Mouse (Mus musculus): ENCODE measurements around the gene Sumf1. TPM values are rescaled to one million over a fixed set of nuclear protein-coding genes. Genes with fewer than 3 reads are reported as not detected.

Sumf1 gene
- 1 to 10 TPM; 4.2 to 4.3 TPM for polyA plus RNA-seq (2017; shearing (Covaris generic))

DNA sequence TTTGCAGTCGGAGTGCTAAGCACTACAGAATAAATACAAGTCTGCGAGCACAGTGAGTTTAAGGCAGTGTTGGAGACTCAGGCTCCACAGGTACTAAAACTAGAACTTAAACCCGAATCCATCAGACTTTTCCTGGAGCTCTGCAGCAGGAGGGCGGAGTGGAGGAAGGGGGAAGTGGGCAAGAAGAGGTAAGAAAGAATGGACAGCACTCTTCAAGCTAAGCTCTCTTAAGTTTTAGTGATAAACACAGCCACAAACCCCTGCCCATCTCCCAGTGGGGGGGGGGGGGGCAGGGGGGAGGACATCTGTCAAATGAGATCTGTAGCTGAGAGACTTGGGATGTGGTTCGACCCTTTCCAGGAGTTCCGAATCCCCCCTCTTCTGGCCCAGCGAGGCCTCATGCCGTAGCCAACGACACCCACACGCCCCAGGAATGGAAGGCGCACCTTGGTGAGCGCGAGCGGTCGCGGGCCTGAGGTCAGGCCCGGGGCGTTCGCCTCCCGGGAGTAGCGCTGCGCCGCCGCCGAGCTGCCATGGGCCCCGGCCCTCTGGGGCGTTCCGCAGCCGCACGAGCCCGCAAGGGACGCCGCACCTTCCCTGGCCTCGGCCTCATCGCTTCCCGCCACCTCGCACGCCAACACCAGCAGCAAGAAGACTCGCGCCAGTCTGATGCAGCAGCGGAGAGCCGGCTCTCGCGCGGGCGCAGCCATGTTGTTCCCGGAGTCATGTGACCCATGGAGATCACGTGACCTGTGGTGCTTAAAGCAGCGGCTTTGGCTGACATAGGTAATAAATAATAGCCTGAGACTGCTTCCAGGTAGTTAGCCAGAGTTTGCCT is at the start of gene Sumf1:
Gene Sumf1, minus strand, starts transcription at position 736 of the 838 bp plus-strand sequence.
- ATAC-seq = peak; percentile 98

DNA sequence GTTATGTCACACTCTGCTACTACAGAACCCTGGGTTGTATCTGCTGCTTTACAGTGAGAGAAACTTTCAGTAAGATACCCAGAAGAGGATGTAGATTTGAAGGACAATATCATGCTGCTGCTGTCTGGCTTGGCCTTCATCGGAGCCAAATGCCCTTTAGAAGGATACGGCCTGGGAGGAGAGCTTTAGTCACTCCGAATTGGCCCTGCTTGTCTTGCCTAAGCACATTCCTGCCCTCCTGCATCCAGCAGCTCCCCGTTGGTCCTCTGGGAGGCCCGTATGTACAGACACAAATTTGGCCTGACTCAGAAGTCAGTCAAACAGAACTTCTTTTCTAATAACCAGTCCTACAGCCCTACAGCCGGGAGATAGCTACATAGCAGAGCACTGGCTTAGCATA is 49.2 kb upstream of the Sumf1 start:
- ATAC-seq = no peak

DNA sequence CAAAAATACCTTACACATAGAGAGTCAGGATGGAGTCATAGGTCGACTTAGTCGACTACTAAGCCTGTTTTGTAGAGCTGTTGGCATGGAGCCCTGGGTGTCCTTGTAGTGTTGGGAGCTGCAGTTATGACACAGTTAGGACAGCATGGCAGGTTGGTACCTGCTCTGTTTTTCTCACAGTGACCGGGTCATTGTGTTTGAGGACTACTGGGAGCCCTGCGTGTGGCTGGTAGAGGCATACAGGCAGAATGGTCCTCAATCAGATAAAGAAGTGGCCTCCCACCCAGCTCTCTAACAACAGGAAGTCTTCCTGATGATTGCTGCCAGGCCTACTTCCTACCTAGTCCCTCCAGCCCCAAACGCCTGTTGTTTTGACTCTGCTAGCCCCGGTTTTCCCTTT is 47.7 kb upstream of the Sumf1 start:
- ATAC-seq = no peak

DNA sequence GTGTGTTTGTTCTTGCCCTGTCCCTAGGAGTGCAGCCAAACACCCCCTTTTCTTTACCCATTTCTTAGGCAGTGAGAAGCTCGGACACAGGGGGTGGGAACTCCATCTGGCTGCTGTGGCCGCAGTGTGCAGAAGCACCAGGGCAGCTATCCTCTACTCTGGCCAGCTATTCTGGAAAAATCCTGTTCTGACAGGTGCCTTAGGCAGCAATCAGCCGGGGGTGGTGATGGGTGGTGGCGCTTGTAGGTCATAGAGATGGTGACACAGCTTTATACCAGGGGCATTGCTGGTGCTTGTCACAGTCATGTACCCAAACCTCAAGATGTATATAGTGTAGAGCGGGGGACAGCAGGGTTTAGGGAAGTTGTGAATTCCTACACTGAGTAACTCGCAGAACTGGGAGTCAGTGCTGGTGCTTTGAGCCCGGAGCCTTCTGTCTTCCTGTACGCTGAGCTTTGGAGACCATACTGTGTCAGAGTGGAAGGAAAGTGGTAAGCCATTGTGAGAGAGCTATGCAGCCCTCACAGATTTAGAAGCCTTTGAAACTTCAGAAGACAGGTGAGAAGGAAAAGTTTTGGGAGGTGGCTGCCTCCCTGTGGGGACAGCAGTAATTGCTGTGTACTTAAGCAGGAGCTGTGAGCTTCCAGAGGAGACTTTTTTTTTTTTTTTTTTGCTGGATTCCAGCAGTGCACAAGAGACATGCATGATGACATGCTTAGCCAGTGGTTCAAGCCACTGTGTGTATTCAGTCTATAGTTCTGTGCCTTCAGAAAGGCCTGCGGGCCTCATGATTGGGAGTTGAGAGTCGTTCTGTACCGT is 46.7 kb upstream of the Sumf1 start:
- no peak for ATAC-seq

DNA sequence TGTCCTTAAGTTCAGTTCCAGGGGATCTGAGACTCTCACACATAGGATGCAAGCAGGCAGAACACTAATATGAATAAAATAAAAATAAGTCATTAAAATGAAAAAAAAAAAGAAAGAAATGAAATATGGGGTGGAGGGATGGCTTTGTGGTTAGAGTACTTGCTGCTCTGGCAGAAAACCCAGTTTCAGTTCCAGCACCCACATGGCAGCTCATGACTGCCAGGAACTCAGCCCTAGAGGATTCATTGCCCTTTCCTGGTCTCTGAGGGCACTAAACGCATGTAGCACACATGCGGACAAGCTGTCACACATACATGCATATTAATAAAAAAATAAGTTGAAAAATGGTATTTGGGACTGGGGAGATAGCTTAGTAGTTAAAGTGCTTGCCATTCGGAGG is 45.2 kb upstream of the Sumf1 start:
- ATAC-seq = no peak

DNA sequence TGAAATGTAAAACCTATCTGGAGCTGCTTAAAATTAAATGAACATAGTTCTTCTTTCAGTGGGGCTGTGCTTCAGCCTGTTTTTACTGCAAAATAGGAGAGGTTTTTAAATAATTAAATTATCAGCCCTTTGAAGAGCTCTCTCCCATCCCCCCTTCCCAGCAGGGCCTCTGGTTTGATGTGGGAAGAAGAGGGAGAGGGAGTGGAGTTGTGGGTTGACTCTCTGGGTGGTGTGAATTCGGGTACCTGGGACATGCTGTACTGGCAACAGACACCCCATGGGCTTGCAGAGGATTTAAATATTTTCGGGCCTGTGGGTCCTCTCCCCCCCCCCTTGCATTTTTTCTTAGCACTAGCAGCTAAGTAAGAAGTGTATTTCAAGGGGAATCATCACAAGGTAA is 43.2 kb upstream of the Sumf1 start:
- no peak for ATAC-seq

DNA sequence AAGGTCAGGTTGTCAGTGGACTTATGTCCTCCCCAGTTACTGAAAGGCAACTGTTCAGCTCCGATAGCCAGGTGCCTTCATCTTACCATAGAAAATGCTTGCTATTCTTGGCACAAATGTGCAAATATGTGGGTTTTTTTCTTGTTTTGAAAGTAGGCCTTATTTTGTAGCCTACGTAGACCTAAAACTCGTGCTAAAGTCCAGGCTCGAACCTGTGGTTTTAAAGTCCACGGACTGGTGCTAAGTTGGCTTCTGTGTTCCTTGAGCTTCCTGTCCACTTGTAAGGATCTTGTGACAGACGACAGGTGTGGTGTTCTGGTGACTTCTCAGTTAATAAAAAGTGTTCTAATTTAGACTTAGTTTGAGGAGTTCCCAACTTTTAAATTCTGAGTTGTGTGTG is 42.7 kb upstream of the Sumf1 start:
- no peak for ATAC-seq

DNA sequence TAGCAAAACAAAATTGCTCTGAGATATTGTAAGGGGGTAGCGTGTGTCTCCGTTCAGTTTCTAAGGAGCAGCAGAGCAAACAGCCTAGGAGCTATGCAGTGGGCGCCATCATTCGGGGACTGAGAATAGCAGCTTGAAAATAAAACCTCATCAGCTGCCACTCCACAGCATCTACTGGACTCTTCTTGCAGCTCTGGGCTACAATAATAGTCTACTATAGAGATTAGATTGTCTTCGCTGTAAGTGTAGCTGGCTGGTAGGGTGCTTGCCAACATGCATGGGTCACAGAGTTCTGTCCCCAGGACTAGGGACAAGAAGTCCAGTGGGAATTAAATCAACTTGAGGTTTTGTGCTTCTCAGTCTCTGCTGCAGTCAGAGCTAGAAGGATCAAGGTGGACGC is 42.1 kb upstream of the Sumf1 start:
- ATAC-seq = no peak

DNA sequence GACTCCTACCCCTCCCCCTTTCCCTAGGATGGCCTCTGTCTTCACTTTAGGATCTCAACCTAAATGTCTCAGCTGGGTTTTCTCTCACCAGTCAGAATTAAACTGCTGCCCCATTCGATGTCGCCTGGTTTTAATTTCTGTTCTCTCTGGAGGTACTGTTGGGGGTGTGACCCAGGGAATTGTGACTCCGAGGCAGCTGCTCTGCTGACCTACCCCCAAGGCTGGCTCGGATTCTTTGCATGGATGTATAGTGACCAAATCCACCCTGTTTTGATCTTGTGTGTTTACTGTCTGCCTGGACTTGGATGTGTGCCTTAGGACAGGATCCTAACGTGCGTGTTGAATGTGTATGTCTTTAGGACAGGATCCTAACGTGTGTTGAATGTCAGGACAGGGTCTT is 40.8 kb upstream of the Sumf1 start:
- no peak for ATAC-seq

DNA sequence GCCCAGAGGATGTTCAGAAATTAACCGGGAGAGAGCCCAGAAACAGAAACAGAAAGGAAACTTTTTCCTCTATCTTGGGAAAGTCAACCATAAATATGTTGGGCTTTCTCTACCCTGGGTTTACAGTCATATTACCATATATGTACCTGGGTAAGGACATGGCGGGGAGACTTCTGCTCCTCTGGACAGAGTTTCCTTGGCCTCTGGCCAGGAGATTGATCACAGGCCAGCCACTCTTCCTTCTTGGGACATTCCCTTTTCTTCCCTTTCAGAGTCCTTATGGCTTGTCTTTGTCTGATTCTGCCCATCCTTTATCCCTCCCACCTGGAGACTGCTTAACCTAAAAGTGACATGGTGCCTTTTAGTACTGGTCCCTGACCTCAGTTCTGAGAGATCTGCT is 39.6 kb upstream of the Sumf1 start:
- no peak for ATAC-seq

DNA sequence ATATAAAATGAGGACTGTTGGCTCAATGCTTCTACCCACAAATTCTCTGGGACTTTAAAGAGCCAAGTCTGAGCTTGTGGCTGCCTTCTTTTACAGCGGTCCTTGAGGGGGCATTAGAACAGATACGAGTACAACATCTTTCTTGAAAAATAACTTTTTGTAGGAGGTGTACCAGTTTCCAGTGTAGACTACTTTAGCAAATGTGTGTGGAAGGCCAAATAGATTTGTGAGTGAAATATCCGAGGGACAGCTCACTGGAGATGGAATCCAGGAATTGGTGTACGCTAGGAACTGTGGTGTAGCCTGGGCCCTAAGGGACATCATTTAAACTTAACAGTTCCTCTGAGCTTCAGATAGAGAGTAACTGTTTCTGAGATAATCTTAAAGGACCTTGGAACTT is 39.0 kb upstream of the Sumf1 start:
- no peak for ATAC-seq

DNA sequence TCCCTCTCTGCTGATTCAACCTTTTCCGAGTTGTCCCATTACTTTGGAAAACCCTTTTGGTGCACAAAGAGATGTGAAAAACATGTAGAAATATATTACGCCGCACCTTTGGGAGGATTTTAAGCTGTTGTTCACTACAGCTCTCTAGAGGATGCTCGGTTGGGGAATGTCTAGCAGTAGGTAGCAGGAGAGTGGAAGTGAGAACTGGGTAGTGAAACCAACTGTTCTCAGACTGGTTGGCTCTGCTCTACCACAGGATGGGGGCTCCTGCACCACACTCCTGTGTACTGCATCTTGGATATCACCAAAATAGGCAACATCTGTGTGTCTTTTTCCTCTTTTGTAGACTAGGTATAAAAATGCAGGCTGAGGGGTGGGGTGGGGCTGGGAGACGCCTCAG is 37.5 kb upstream of the Sumf1 start:
- no peak for ATAC-seq

DNA sequence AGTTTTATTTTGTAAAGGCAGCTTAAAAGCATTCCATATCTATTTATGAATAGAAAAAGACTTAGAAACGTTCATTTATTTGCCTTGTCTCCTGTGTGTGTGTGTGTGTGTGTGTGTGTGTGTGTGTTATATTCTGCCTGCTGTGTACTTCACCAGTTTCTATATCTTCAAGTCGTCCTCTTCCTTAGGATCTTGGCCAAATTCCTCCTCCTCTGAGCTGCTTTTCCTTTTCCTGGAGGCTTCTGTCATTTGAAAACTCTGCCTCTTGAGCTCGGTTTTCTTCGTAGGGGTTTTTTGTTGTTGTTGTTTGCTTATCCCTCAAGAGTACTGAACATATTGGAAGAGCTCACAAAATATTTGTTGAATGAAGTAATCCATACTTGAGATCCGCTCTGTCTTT is 37.1 kb upstream of the Sumf1 start:
- no peak for ATAC-seq

DNA sequence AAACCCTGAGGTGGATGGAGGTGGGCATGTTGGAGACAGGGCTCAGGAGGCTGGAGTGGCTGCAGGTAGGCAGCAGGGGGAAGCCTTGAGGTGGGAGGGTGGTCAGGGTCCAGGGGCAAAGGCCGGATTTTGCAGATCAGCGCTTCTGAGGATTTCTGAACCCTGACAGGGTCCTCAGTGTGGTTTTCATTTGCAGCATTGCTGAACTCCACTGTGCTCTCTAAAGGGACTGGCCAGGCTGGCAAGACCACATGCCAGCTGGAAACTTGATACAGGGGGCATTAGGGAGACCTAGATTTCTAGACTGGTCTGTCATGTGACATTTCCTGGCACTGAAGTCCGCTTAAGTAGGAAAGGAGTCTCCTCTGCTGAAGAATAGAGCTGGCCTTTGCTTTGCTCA is 32.6 kb upstream of the Sumf1 start:
- ATAC-seq = no peak

DNA sequence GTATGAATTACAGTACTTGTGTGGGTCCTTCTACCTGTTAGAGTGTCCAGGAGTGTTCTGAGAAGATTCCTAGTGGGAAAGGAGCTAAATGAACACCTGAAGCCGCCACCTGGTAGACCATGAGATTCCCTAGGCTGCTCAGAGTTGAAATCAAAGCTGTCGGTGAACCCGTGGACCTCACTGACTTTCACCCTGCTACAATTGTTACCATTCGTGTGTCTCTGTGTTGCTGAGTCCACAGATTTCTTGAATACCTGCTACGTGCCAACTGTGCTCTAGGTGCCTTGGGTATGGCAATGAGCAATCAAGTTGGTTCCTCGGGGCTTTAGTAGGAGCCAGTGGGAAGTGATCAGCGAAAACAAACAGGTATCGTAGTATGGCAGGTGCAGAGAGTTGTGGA is 31.4 kb upstream of the Sumf1 start:
- ATAC-seq = no peak

DNA sequence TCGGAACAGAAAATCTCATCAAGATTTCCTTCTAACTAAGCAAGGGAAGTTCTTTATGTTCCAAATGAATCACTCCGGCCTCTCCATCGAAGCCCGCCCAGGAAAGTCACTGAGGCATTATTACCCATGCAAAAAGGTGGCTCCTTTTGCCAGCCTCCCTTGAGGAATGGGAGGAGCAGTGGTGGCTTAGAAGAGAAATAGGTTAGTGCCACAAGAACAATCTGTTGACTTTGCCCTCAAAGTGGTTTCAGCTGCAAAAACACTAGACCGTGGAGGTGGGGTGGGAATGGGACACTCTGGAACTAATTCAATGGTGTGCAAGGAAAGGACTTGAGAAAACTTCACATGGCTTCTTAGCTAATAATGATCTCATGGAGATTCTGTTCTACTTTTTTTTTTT is 30.7 kb upstream of the Sumf1 start:
- ATAC-seq = no peak

DNA sequence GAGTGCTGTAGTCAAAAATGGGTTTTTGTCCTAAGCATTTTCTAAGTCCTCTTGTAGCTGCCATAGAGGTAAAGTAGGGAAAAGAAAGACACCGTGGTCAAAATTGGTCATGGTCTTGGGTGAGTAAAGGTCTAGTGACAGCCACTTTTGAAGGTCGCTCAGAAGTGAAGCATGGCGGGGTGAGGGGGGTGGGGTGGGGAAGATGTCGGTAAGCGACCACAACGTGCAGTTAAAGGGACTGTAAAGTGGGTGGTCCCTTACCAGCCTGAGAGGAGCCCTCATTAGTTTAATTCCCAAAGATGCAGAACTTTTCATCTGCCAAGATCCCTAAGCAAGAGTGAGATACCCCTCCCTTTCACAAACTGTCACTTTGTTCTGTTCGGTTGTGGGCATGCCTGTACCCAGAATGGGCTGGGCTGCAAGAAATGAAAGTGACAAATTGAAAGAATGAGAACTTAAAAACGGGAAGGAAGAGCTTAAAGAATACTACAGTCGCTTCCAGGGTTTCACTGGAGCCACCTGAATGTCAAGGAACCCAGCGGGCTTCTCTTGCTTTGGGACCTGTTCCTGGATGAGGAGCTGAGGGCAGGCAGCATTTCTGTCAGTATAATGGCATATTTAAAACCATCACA is 29.0 kb upstream of the Sumf1 start:
- ATAC-seq = no peak

DNA sequence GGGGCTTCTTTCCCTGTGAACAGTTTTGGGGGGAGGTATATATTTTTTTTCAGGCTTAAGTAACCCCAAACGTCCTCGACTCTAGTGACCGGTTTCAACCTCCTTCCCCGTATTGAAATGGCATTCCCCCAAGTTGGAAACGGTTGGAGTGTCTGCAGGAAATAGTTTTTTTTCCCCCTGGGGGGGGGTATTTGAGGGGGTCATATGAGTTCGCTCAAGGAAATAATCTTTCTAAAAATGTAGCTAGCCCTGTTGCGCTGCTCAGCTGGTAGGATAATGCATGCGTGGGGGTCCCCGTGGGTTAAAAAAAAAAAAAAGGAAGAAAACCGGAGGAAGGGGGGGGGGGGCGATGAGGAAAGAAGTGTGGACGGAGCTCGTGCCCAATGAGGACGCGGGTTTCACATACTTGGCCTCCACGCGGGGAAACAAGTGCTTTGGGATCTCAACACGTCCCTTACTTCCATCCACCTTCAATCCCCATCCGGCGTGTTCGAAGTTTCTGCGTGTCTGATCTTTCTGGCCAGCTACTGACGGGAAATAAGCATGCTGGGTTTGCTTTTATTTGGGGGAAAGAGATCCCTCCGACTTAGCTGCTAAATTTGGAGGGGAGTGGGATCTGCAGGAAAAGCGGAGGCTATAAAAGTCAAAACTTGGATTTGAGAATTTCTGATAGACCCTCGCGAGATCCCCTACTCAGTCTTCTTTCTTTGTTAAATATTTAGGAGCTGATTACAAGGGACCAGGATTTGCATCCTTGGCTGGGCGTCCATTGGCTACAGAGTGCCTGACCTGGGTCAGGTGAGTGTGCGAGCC is 28.3 kb upstream of the Sumf1 start:
- no peak for ATAC-seq

DNA sequence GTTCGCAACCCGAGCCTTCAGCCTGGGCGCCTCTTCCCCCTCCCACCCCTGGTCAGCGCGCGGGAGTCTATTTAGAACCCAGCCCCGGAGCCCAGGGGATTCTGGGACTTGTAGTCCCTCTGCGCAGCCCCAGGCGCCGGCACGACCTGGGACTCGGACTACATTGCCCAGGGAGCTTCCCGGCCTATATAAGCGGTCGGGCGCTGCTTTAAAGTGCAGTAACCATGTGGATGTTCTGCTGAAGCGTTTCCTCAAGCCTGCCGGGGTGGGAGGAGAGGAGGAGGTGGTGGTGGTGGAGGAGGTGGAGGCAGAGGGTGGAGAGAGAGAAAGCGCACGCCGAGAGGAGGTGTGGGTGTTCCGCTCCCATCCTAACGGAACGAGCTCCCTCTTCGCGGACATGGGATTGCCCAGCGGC is 27.5 kb upstream of the Sumf1 start, which contains the start of gene Itpr1:
Gene Itpr1, plus strand, starts transcription at position 216 of the 415 bp plus-strand sequence.
- peak; percentile 96 for ATAC-seq

DNA sequence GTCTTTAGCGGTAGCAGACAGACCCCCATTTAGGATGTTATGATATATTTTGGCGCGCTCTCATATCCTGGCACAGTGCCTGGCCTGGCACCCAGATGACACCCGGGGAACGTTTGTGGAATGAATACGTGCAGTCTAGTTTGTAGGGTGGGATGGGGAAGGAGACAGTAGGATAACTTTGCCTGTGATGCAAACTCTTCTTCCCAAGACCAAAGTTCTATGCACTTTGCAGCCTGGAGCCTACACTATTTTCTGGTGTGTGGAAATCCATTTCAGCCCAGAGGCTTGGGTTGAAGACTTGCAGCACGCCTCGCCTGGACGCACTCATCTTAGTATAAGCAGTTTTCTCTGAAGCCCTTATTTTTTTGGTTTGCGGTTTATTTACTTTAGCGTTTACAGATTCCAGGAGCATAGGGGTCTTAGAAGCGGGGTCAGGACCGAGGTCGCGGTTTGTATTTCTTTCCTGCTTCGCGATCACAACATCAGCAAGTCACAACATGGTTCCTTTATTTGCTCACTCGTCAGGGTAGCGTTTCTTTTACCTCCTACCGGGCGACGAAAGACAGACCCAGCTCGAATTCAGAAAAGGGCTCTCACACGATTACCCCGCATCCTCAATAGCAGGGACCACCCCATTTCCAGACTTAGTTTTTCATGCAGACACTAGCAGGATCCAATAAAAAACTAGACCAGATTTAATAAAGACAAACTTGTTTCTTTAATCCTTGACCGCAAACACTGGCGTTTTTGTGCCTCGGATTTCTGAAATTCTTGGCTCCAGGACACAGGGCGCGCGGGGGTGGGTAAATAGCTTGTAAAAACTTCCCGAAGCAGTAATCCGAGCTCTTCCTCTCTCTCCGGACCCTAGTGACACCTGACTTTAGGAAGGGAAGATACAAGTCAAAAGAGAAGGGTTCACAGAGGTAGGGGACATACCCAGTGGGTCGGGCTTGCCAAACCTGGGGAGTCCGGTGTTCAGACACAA is 26.8 kb upstream of the Sumf1 start:
- ATAC-seq = no peak

DNA sequence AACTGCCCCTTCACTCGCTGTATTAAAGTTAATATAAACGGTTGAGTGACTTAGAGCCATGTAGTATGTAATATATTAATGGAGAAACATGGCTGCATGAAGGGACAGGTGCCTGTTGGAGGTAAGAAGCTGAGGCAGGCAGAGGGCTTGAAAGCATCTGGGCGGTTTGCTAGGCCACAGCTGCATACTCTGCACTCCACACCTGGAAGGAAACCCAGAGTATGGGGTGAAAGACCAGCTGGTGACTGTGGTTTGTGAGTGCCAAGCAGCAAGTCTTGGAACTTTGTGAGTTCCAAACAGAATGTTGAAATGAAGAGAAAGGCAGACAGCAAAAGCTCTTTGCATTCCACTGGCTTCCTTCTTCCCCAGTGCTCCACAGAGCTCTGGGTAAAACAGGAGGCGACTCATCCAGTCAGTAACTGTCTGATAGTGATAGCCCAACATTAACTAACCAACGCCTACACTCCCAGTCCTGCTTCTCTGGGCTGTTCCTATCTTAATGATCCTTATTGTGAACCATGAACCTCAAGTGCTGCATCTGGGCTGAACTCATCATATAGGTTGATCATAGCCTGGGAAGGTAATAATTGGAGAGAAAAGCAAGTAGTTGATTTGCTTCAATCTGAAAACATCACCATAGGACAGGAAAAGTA is 21.7 kb upstream of the Sumf1 start:
- no peak for ATAC-seq

Data from CD4-positive, CD25-positive, alpha-beta regulatory T cell, adult 4 months (primary cell).